12 mouse cellular contexts compared by ENCODE assay signal in genomic region chr13:8847702-8848101, GRCm38 (mm10). TPM values are rescaled to one million over a fixed set of nuclear protein-coding genes. Genes with fewer than 3 reads are reported as not detected.
A peak's percentile ranks its signal among the peaks of the same experiment; 100 is the strongest.
DNase-seq lines count a peak whose midpoint lies in the region; ATAC-seq and TF ChIP-seq lines count a peak whose summit lies in the region.
"Had no signal": no experiment of that assay in that cellular context is flagged by ENCODE, and none has a peak within 500 bp of the region (broad histone marks: within the 10 kb centered on the region; RNA-seq: fewer than 3 reads in every experiment).

No protein-coding gene starts in this region.

- peaks cover 48% of the 10 kb centered on the region for H3K36me3 ChIP-seq in liver, adult 2 months (ENCODE audit: control insufficient read depth, insufficient read depth, low read length)

- no peak for TF ChIP-seq POLR2A in liver, adult 2 months (IDR thresholded peaks at IDR 0.05; ENCODE audit: extremely low read depth, insufficient read depth, low read length)

- no peak overlapping the region for H3K9ac ChIP-seq in liver, adult 2 months (ENCODE audit: low read depth, low read length)
- H3K9ac ChIP-seq: hindbrain, embryonic 13.5 days; liver, embryonic 13.5 days; neural tube, embryonic 15.5 days had no signal

- no peak overlapping the region; the same call in 1 of the 2 replicates for H3K27ac ChIP-seq in liver, adult 2 months (replicated peaks; ENCODE audit: insufficient read depth, low read depth, low read length)
- H3K27ac ChIP-seq: hindbrain, embryonic 13.5 days; liver, embryonic 13.5 days; neural tube, embryonic 15.5 days had no signal

- WGBS in liver, adult 2 months = 45% methylated on average over 2 of the region's 2 CpGs

- H3K79me2 ChIP-seq in liver, adult 2 months (ENCODE audit: control insufficient read depth, insufficient read depth, low read length) = no peaks in the 10 kb centered on the region; the same call in 1 of the 2 replicates

- DNase-seq in embryo, embryonic 10 days (ENCODE audit: low spot score) = peak; percentile 27
- DNase-seq in embryo, embryonic 9.5 days (ENCODE audit: extremely low spot score) = no peak
- DNase-seq in liver, adult 2 months (ENCODE audit: extremely low read depth, low read depth, low spot score) = peak; percentile 37
- DNase-seq in liver = no peak
- DNase-seq in naive thymus-derived CD4-positive, alpha-beta T cell, adult 2 months (ENCODE audit: low read depth) = peak; percentile 61
- DNase-seq in gastrocnemius, postnatal 4 days (ENCODE audit: low spot score in 2 of 2) = no peak
- no peak for DNase-seq in right cerebral cortex, adult 18-20 months
- DNase-seq: cerebellum, postnatal 25 days; liver, embryonic 13.5 days had no signal

- peaks cover 2% of the 10 kb centered on the region; the same call in 1 of the 2 replicates for H3K4me1 ChIP-seq in liver, adult 2 months (ENCODE audit: control insufficient read depth, insufficient read depth, low read length)
- H3K4me1 ChIP-seq: hindbrain, embryonic 13.5 days; neural tube, embryonic 15.5 days had no signal

- ATAC-seq in common myeloid progenitor, adult 5-6 weeks (replicated peaks; ENCODE audit: low read depth, poor library complexity, severe bottlenecking) = peak; percentile 98

- no peaks in the 10 kb centered on the region for H3K27me3 ChIP-seq in liver, adult 2 months (ENCODE audit: control insufficient read depth, insufficient read depth, low read length)
- H3K27me3 ChIP-seq: hindbrain, embryonic 13.5 days; liver, embryonic 13.5 days; neural tube, embryonic 15.5 days had no signal

- peak; percentile 30; the same call in 1 of the 2 replicates for TF ChIP-seq CTCF in liver, adult 2 months (IDR thresholded peaks at IDR 0.05; ENCODE audit: low read depth, low read length)

- H3K4me3 ChIP-seq in liver, adult 2 months (ENCODE audit: insufficient read depth, low read depth, low read length) = no peak overlapping the region
- H3K4me3 ChIP-seq: hindbrain, embryonic 13.5 days; liver, embryonic 13.5 days; neural tube, embryonic 15.5 days had no signal

RNA-seq across cellular contexts. Expression of gene Wdr37, which starts 24.0 kb away (rescaled TPM):
- total RNA-seq in liver, adult 2 months (2014; rRNA removed) = 8.4 and 8.5 TPM in 2 replicates
- polyA plus RNA-seq in liver, adult 2 months (2012; rRNA removed) = 3.1 and 5.1 TPM in 2 replicates
- 25.0 and 29.4 TPM in 2 replicates for total RNA-seq in common myeloid progenitor, adult 5-6 weeks (2017)
- total RNA-seq in gastrocnemius, postnatal 4 days (2021) = 10 to 100 TPM; 25.6 to 30.0 TPM

RNA-seq across cellular contexts. Expression of gene Idi1, which starts 37.6 kb away (rescaled TPM):
- total RNA-seq in liver, adult 2 months (2014; rRNA removed) = 164 and 228 TPM in 2 replicates
- polyA plus RNA-seq in liver, adult 2 months (2012; rRNA removed) = 52.6 and 56.8 TPM in 2 replicates
- total RNA-seq in common myeloid progenitor, adult 5-6 weeks (2017) = 35.2 and 42.3 TPM in 2 replicates
- 10 to 100 TPM; 20.8 to 22.1 TPM for total RNA-seq in gastrocnemius, postnatal 4 days (2021)

Comparison
In these comparisons a context has a peak if more than half of its experiments do, and no peak if none do; other contexts are left out.
1. DNase-seq: peak in embryo, embryonic 10 days (single experiment), liver, adult 2 months (single experiment) and naive thymus-derived CD4-positive, alpha-beta T cell, adult 2 months (single experiment); none in embryo, embryonic 9.5 days (single experiment), liver (single experiment), gastrocnemius, postnatal 4 days (0 of 2) and right cerebral cortex, adult 18-20 months (single experiment).